Mouse (Mus musculus): ENCODE data around the gene Cst7. TPM values are rescaled to one million over a fixed set of nuclear protein-coding genes. Genes with fewer than 3 reads are reported as not detected.

Gene Cst7
- 0.79 TPM for polyA plus RNA-seq (2014; fragmentation: Illumina TruSeq; extraction: RNeasy Lipid Tissue Mini Kit (QIAGEN cat#74804); ENCODE audit: low read depth, low replicate concordance)

GRCm38 (mm10) chr2:150569847-150570590 is at the start of gene Cst7:
Gene Cst7, plus strand, starts transcription at chr2:150570415.

GRCm38 (mm10) chr2:150608087-150608799 is 38.0 kb downstream of the Cst7 start, which contains the start of gene Apmap:
Gene Apmap, minus strand, starts transcription at chr2:150608567.

Other genes with a start within 250 kb of the Cst7 start
- 4.3 TPM for gene Gm10130, start 246.7 kb upstream of the Cst7 start, polyA plus RNA-seq (2014; fragmentation: Illumina TruSeq; extraction: RNeasy Lipid Tissue Mini Kit (QIAGEN cat#74804); ENCODE audit: low read depth, low replicate concordance)
- 7.8 TPM for gene 3300002I08Rik, start 207.7 kb upstream of the Cst7 start, polyA plus RNA-seq (2014; fragmentation: Illumina TruSeq; extraction: RNeasy Lipid Tissue Mini Kit (QIAGEN cat#74804); ENCODE audit: low read depth, low replicate concordance)
- gene Zfp442, start 118.9 kb upstream of the Cst7 start, polyA plus RNA-seq (2014; fragmentation: Illumina TruSeq; extraction: RNeasy Lipid Tissue Mini Kit (QIAGEN cat#74804); ENCODE audit: low read depth, low replicate concordance) = 14.1 TPM
- gene Zfp345, start 85.3 kb upstream of the Cst7 start, polyA plus RNA-seq (2014; fragmentation: Illumina TruSeq; extraction: RNeasy Lipid Tissue Mini Kit (QIAGEN cat#74804); ENCODE audit: low read depth, low replicate concordance) = not detected
- 47.1 TPM for gene Apmap, start 38.2 kb downstream of the Cst7 start, polyA plus RNA-seq (2014; fragmentation: Illumina TruSeq; extraction: RNeasy Lipid Tissue Mini Kit (QIAGEN cat#74804); ENCODE audit: low read depth, low replicate concordance)
- gene Acss1, start 98.1 kb downstream of the Cst7 start, polyA plus RNA-seq (2014; fragmentation: Illumina TruSeq; extraction: RNeasy Lipid Tissue Mini Kit (QIAGEN cat#74804); ENCODE audit: low read depth, low replicate concordance) = 39.2 TPM
- not detected for gene Vsx1, start 118.9 kb downstream of the Cst7 start, polyA plus RNA-seq (2014; fragmentation: Illumina TruSeq; extraction: RNeasy Lipid Tissue Mini Kit (QIAGEN cat#74804); ENCODE audit: low read depth, low replicate concordance)
- gene Entpd6, start 178.6 kb downstream of the Cst7 start, polyA plus RNA-seq (2014; fragmentation: Illumina TruSeq; extraction: RNeasy Lipid Tissue Mini Kit (QIAGEN cat#74804); ENCODE audit: low read depth, low replicate concordance) = 3.9 TPM
- 19.6 TPM for gene Pygb, start 216.3 kb downstream of the Cst7 start, polyA plus RNA-seq (2014; fragmentation: Illumina TruSeq; extraction: RNeasy Lipid Tissue Mini Kit (QIAGEN cat#74804); ENCODE audit: low read depth, low replicate concordance)